Mouse (Mus musculus) small intestine, adult 2 months (tissue): ENCODE measurements at regions not wholly inside any gene's neighbourhood (a gene's known extent, or its start where the extent isn't known, plus 50 kb on each side); places are given as distances from the start of the nearest gene placed in this dataset.

Experiments
- CTCF ChIP-seq: fragments of 200-500 bp; IDR thresholded peaks from 2 replicates; pipeline ENCODE4 v1.5.1; 2012; ENCODE audit warnings: low read depth, mild to moderate bottlenecking, control low read depth, inconsistent platforms, low read length, moderate library complexity, mixed read lengths; ENCODE audit not compliant: insufficient replicate concordance, insufficient read length; ENCODE audit errors: extremely low read depth
- POLR2A ChIP-seq: fragments of 200-500 bp; IDR thresholded peaks from 2 replicates; pipeline ENCODE4 v1.6.1; 2012; ENCODE audit warnings: low read depth, mild to moderate bottlenecking, control low read depth, inconsistent platforms, low read length, moderate library complexity

GRCm38 (mm10) chr12:29192391-29192790 lies 335.8 kb upstream of the Myt1l start:
- no peak for TF ChIP-seq POLR2A
- no peak for TF ChIP-seq CTCF
